Mouse (Mus musculus): ENCODE measurements around the gene Vmn2r71. TPM values are rescaled to one million over a fixed set of nuclear protein-coding genes. Genes with fewer than 3 reads are reported as not detected.

Vmn2r71 gene
- total RNA-seq (2014; rRNA removed) (not detected in 2 replicates), polyA plus RNA-seq (2012; rRNA removed) (not detected in 2 replicates)

GRCm38 (mm10) chr7:85562787-85563186, at the start of gene Vmn2r71:
Vmn2r71 (plus strand) TSS chr7:85563087.
- H3K27ac ChIP-seq (replicated peaks; ENCODE audit: insufficient read depth, low read depth, low read length): no peak within 1 kb of the TSS
- H3K36me3 ChIP-seq (ENCODE audit: control insufficient read depth, insufficient read depth, low read length): no peaks in the 10 kb centered on the region
- no peaks in the 10 kb centered on the region for H3K27me3 ChIP-seq (ENCODE audit: control insufficient read depth, insufficient read depth, low read length)
- no peak for DNase-seq (ENCODE audit: extremely low read depth, low read depth, low spot score)
- WGBS: 76% methylated on average over 5 of the region's 5 CpGs
- no peak within 1 kb of the TSS for H3K4me3 ChIP-seq (ENCODE audit: insufficient read depth, low read depth, low read length)
- TF ChIP-seq POLR2A (IDR thresholded peaks at IDR 0.05; ENCODE audit: extremely low read depth, insufficient read depth, low read length) (no peak), CTCF (IDR thresholded peaks at IDR 0.05; ENCODE audit: low read depth, low read length) (no peak)
- H3K9ac ChIP-seq (ENCODE audit: low read depth, low read length): no peak within 1 kb of the TSS
- H3K4me1 ChIP-seq (ENCODE audit: control insufficient read depth, insufficient read depth, low read length): no peaks in the 10 kb centered on the region
- no peaks in the 10 kb centered on the region for H3K79me2 ChIP-seq (ENCODE audit: control insufficient read depth, insufficient read depth, low read length)

- TF ChIP-seq CTCF (IDR thresholded peaks at IDR 0.05; ENCODE audit: low read depth, low read length): no peak
- TF ChIP-seq POLR2A (IDR thresholded peaks at IDR 0.05; ENCODE audit: extremely low read depth, insufficient read depth, low read length): no peak
- WGBS: 82% methylated on average over 2 of the region's 2 CpGs
- Histone ChIP-seq H3K27me3 (ENCODE audit: control insufficient read depth, insufficient read depth, low read length) (no peaks in the 10 kb centered on the region), H3K4me1 (ENCODE audit: control insufficient read depth, insufficient read depth, low read length) (no peaks in the 10 kb centered on the region), H3K36me3 (ENCODE audit: control insufficient read depth, insufficient read depth, low read length) (no peaks in the 10 kb centered on the region), H3K4me3 (ENCODE audit: insufficient read depth, low read depth, low read length) (no peak overlapping the region), H3K79me2 (ENCODE audit: control insufficient read depth, insufficient read depth, low read length) (no peaks in the 10 kb centered on the region), H3K9ac (ENCODE audit: low read depth, low read length) (no peak overlapping the region), H3K27ac (replicated peaks; ENCODE audit: insufficient read depth, low read depth, low read length) (no peak overlapping the region)
- no peak for DNase-seq (ENCODE audit: extremely low read depth, low read depth, low spot score)
These were observed 20.8 kb upstream of the Vmn2r71 start for GRCm38 (mm10) chr7:85542108-85542507.

GRCm38 (mm10) chr7:85543118-85543517, 19.8 kb upstream of the Vmn2r71 start:
- Histone ChIP-seq H3K27me3 (ENCODE audit: control insufficient read depth, insufficient read depth, low read length) (no peaks in the 10 kb centered on the region), H3K4me3 (ENCODE audit: insufficient read depth, low read depth, low read length) (no peak overlapping the region), H3K36me3 (ENCODE audit: control insufficient read depth, insufficient read depth, low read length) (no peaks in the 10 kb centered on the region), H3K79me2 (ENCODE audit: control insufficient read depth, insufficient read depth, low read length) (no peaks in the 10 kb centered on the region), H3K9ac (ENCODE audit: low read depth, low read length) (no peak overlapping the region), H3K4me1 (ENCODE audit: control insufficient read depth, insufficient read depth, low read length) (no peaks in the 10 kb centered on the region), H3K27ac (replicated peaks; ENCODE audit: insufficient read depth, low read depth, low read length) (no peak overlapping the region)
- TF ChIP-seq POLR2A (IDR thresholded peaks at IDR 0.05; ENCODE audit: extremely low read depth, insufficient read depth, low read length) (no peak), CTCF (IDR thresholded peaks at IDR 0.05; ENCODE audit: low read depth, low read length) (no peak)
- WGBS: 70% methylated on average over 2 of the region's 2 CpGs
- DNase-seq (ENCODE audit: extremely low read depth, low read depth, low spot score): no peak

- no peak for DNase-seq (ENCODE audit: extremely low read depth, low read depth, low spot score)
- H3K79me2 ChIP-seq (ENCODE audit: control insufficient read depth, insufficient read depth, low read length): no peaks in the 10 kb centered on the region
- H3K4me3 ChIP-seq (ENCODE audit: insufficient read depth, low read depth, low read length): no peak within 1 kb of the TSS
- no peaks in the 10 kb centered on the region for H3K4me1 ChIP-seq (ENCODE audit: control insufficient read depth, insufficient read depth, low read length)
- H3K9ac ChIP-seq (ENCODE audit: low read depth, low read length): no peak within 1 kb of the TSS
- WGBS: 69% methylated on average over 2 of the region's 2 CpGs
- no peaks in the 10 kb centered on the region for H3K36me3 ChIP-seq (ENCODE audit: control insufficient read depth, insufficient read depth, low read length)
- no peak within 1 kb of the TSS for H3K27ac ChIP-seq (replicated peaks; ENCODE audit: insufficient read depth, low read depth, low read length)
- H3K27me3 ChIP-seq (ENCODE audit: control insufficient read depth, insufficient read depth, low read length): no peaks in the 10 kb centered on the region
- TF ChIP-seq POLR2A (IDR thresholded peaks at IDR 0.05; ENCODE audit: extremely low read depth, insufficient read depth, low read length): no peak
- no peak for TF ChIP-seq CTCF (IDR thresholded peaks at IDR 0.05; ENCODE audit: low read depth, low read length)
These were observed 6.2 kb downstream of the Vmn2r71 start, which contains the start of gene Vmn2r70 for GRCm38 (mm10) chr7:85569092-85569491. Vmn2r70 (minus strand) TSS chr7:85569192.

Other genes starting within 250 kb of the Vmn2r71 start
- not detected in 2 replicates for gene Vmn2r69, start 147.2 kb upstream of the Vmn2r71 start, total RNA-seq (2014; rRNA removed)
- gene Vmn2r69, start 147.2 kb upstream of the Vmn2r71 start, polyA plus RNA-seq (2012; rRNA removed): not detected in 2 replicates
- not detected in 2 replicates for gene Vmn2r70, start 6.1 kb downstream of the Vmn2r71 start, total RNA-seq (2014; rRNA removed)
- gene Vmn2r70, start 6.1 kb downstream of the Vmn2r71 start, polyA plus RNA-seq (2012; rRNA removed): not detected in 2 replicates
- gene Vmn2r72, start 192.0 kb downstream of the Vmn2r71 start, total RNA-seq (2014; rRNA removed): not detected in 2 replicates
- not detected in 2 replicates for gene Vmn2r72, start 192.0 kb downstream of the Vmn2r71 start, polyA plus RNA-seq (2012; rRNA removed)

All from liver, adult 2 months (tissue).